Mouse (Mus musculus) heart, postnatal 36 days (tissue): ENCODE results near the gene Bbs12. TPM values are rescaled to one million over a fixed set of nuclear protein-coding genes. Genes with fewer than 3 reads are reported as not detected.

Source experiments
- total RNA-seq, 2 experiments: library from RNA; stranded (reverse); gene quantifications; 2 replicates each; pipeline ENCODE4 v1.2.3; 2021

The Bbs12 gene
- total RNA-seq, 2 experiments from 2014 or later: 0.46 to 1.3 TPM

Other genes starting within 250 kb of the Bbs12 start
- gene Adad1, start 249.0 kb upstream of the Bbs12 start, total RNA-seq: not detected
- not detected for gene Il2, start 186.6 kb upstream of the Bbs12 start, total RNA-seq
- not detected for gene Il21, start 79.9 kb upstream of the Bbs12 start, total RNA-seq
- gene Cetn4, start 154 bp downstream of the Bbs12 start, total RNA-seq: 1 to 10 TPM in 1 of 2 experiments, not detected in 1; 1.6 TPM
- 10 to 100 TPM in 1 of 2 experiments, 1 to 10 TPM in 1; 9.6 to 13.7 TPM for gene Fgf2, start 35.8 kb downstream of the Bbs12 start, total RNA-seq
- 10 to 100 TPM; 15.9 to 16.1 TPM for gene Spata5, start 107.3 kb downstream of the Bbs12 start, total RNA-seq
- 10 to 100 TPM; 36.0 to 36.3 TPM for gene Nudt6, start 107.7 kb downstream of the Bbs12 start, total RNA-seq